Mouse (Mus musculus) E14TG2a.4 (cell line): ENCODE measurements at regions not wholly inside any gene's neighbourhood (a gene's known extent, or its start where the extent isn't known, plus 50 kb on each side); places are given as distances from the start of the nearest gene placed in this dataset.
"Not testable (repeated sequence)": the region's sequence is repeated elsewhere in the genome, so short reads cannot be mapped to it uniquely, and the experiment has no call there.

ENCODE experiments used
- H3K27me3 ChIP-seq: 2 replicates; pipeline ENCODE4 v1.6.1; 2014; ENCODE audit warnings: low read length, control low read depth; ENCODE audit not compliant: insufficient read depth
- H3K36me3 ChIP-seq: 2 replicates; pipeline ENCODE4 v1.6.1; 2014; ENCODE audit warnings: low read length, control low read depth; ENCODE audit not compliant: insufficient read depth
- H3K4me1 ChIP-seq: replicated peaks from 2 replicates; pipeline ENCODE4 v1.6.1; 2014; ENCODE audit warnings: low read depth, low read length, control low read depth
- H3K4me3 ChIP-seq: replicated peaks from 2 replicates; pipeline ENCODE4 v1.5.1; 2014; ENCODE audit warnings: mild to moderate bottlenecking, low read length
- H3K9me3 ChIP-seq: 2 replicates; pipeline ENCODE4 v1.6.1; 2014; ENCODE audit warnings: low read length, control low read depth
- CTCF ChIP-seq: conservative IDR thresholded peaks from 2 replicates; pipeline ENCODE4 v1.5.1; 2014; ENCODE audit warnings: low read length
- NANOG ChIP-seq: IDR thresholded peaks from 2 replicates; pipeline ENCODE4 v1.6.1; 2014; ENCODE audit warnings: borderline replicate concordance, low read length, mixed read lengths
- POU5F1 ChIP-seq: IDR thresholded peaks from 2 replicates; pipeline ENCODE4 v1.6.1; 2014; ENCODE audit warnings: low read length, borderline replicate concordance

GRCm38 (mm10) chr2:11038440-11038839 is 133.5 kb upstream of the Prkcq start:
- no peak for TF ChIP-seq CTCF
- TF ChIP-seq NANOG: peak; percentile 88
- TF ChIP-seq POU5F1: no peak
- Histone ChIP-seq H3K4me1 (peaks cover 22% of the 10 kb centered on the region), H3K36me3 (no peaks in the 10 kb centered on the region), H3K27me3 (peaks cover 41% of the 10 kb centered on the region), H3K9me3 (peaks cover 8% of the 10 kb centered on the region; the same call in 1 of the 2 replicates), H3K4me3 (no peak overlapping the region)

GRCm38 (mm10) chr2:11040005-11040404 is 131.9 kb upstream of the Prkcq start:
- Histone ChIP-seq H3K36me3 (no peaks in the 10 kb centered on the region), H3K4me1 (peaks cover 22% of the 10 kb centered on the region), H3K27me3 (peaks cover 39% of the 10 kb centered on the region), H3K4me3 (no peak overlapping the region), H3K9me3 (peaks cover 8% of the 10 kb centered on the region; the same call in 1 of the 2 replicates)
- TF ChIP-seq NANOG (no peak), CTCF (no peak), POU5F1 (no peak)

GRCm38 (mm10) chr2:11044727-11045274 is 127.1 kb upstream of the Prkcq start:
- no peak overlapping the region for H3K4me3 ChIP-seq
- peaks cover 3% of the 10 kb centered on the region for H3K27me3 ChIP-seq
- TF ChIP-seq NANOG (no peak), CTCF (no peak), POU5F1 (no peak)
- no peaks in the 10 kb centered on the region for H3K4me1 ChIP-seq
- peaks cover 9% of the 10 kb centered on the region; the same call in 1 of the 2 replicates for H3K9me3 ChIP-seq
- H3K36me3 ChIP-seq: no peaks in the 10 kb centered on the region

GRCm38 (mm10) chr2:11051621-11052020 is 120.3 kb upstream of the Prkcq start:
- Histone ChIP-seq H3K4me3 (no peak overlapping the region), H3K4me1 (no peaks in the 10 kb centered on the region), H3K27me3 (no peaks in the 10 kb centered on the region), H3K9me3 (0 out of 2 replicates have a peak, but pooled peaks cover 4% of the 10 kb centered on the region), H3K36me3 (no peaks in the 10 kb centered on the region)
- TF ChIP-seq POU5F1 (no peak), NANOG (no peak), CTCF (no peak)

GRCm38 (mm10) chr2:11059731-11060425 is 112.0 kb upstream of the Prkcq start:
- TF ChIP-seq POU5F1: no peak
- TF ChIP-seq CTCF: peak; percentile 68
- TF ChIP-seq NANOG: no peak
- H3K4me3 ChIP-seq: no peak overlapping the region
- H3K36me3 ChIP-seq: no peaks in the 10 kb centered on the region
- H3K27me3 ChIP-seq: no peaks in the 10 kb centered on the region
- no peaks in the 10 kb centered on the region for H3K4me1 ChIP-seq
- peaks cover 3% of the 10 kb centered on the region for H3K9me3 ChIP-seq

GRCm38 (mm10) chr2:11067384-11067783 is 104.5 kb upstream of the Prkcq start:
- TF ChIP-seq NANOG (no peak), POU5F1 (no peak)
- Histone ChIP-seq H3K4me1 (no peaks in the 10 kb centered on the region), H3K36me3 (no peaks in the 10 kb centered on the region), H3K4me3 (no peak overlapping the region), H3K27me3 (no peaks in the 10 kb centered on the region), H3K9me3 (no peaks in the 10 kb centered on the region)

- Histone ChIP-seq H3K4me3 (no peak overlapping the region), H3K9me3 (no peaks in the 10 kb centered on the region), H3K4me1 (no peaks in the 10 kb centered on the region), H3K27me3 (no peaks in the 10 kb centered on the region), H3K36me3 (no peaks in the 10 kb centered on the region)
- TF ChIP-seq CTCF: no peak
- TF ChIP-seq POU5F1: no peak
- TF ChIP-seq NANOG: no peak
Observed at GRCm38 (mm10) chr2:11083536-11083935, 88.4 kb upstream of the Prkcq start.

GRCm38 (mm10) chr2:11086996-11087395 is 84.9 kb upstream of the Prkcq start:
- Histone ChIP-seq H3K27me3 (no peaks in the 10 kb centered on the region), H3K4me3 (no peak overlapping the region), H3K36me3 (no peaks in the 10 kb centered on the region), H3K4me1 (no peaks in the 10 kb centered on the region), H3K9me3 (no peaks in the 10 kb centered on the region)
- TF ChIP-seq NANOG (no peak), CTCF (peak; percentile 75)

GRCm38 (mm10) chr2:11099834-11100622 is 71.9 kb upstream of the Prkcq start:
- H3K36me3 ChIP-seq, H3K27me3 ChIP-seq, H3K4me1 ChIP-seq: not testable (repeated sequence)
- Histone ChIP-seq H3K4me3 (peak overlapping the region; percentile 49; the same call in 1 of the 2 replicates), H3K9me3 (peaks cover 60% of the 10 kb centered on the region)
